Mouse (Mus musculus): Measurements from ENCODE around the gene Foxo4. TPM values are rescaled to one million over a fixed set of nuclear protein-coding genes. Genes with fewer than 3 reads are reported as not detected.

Gene Foxo4
- total and polyA plus RNA-seq, 3 experiments: 25.6 to 42.5 (median 32.9) TPM

- DNase-seq: no peak
Observed at GRCm38 (mm10) chrX:101290111-101290510, 35.8 kb downstream of the Foxo4 start.

- DNase-seq: peak; percentile 24
Observed at GRCm38 (mm10) chrX:101299055-101299454, 44.7 kb downstream of the Foxo4 start, which contains the start of gene Nlgn3. TSS of gene Nlgn3 (plus strand) at chrX:101299168.

GRCm38 (mm10) chrX:101299473-101300426 is 45.4 kb downstream of the Foxo4 start:
- DNase-seq: no peak

- no peak for DNase-seq
Observed at GRCm38 (mm10) chrX:101300427-101301030, 46.2 kb downstream of the Foxo4 start.

- no peak for DNase-seq
Observed at GRCm38 (mm10) chrX:101301654-101302053, 47.3 kb downstream of the Foxo4 start.

GRCm38 (mm10) chrX:101304646-101305045 is 50.3 kb downstream of the Foxo4 start:
- DNase-seq: no peak

- DNase-seq: no peak
Observed at GRCm38 (mm10) chrX:101309299-101309698, 55.0 kb downstream of the Foxo4 start.

Other genes starting within 250 kb of the Foxo4 start
- under 1 TPM; 0.10 to 0.12 TPM for gene Tex11, start 194.9 kb upstream of the Foxo4 start, total RNA-seq (2021)
- gene Tex11, start 194.9 kb upstream of the Foxo4 start, polyA plus RNA-seq (2012; rRNA removed): not detected in 2 replicates
- gene Slc7a3, start 168.5 kb upstream of the Foxo4 start, total RNA-seq (2021): under 1 TPM; 0.55 to 0.95 TPM
- gene Slc7a3, start 168.5 kb upstream of the Foxo4 start, polyA plus RNA-seq (2012; rRNA removed): 1.0 and 1.8 TPM in 2 replicates
- gene Snx12, start 32.0 kb upstream of the Foxo4 start, total RNA-seq (2021): 10 to 100 TPM; 58.8 to 58.9 TPM
- 18.0 and 18.3 TPM in 2 replicates for gene Snx12, start 32.0 kb upstream of the Foxo4 start, polyA plus RNA-seq (2012; rRNA removed)
- not detected for gene Gm614, start 9.5 kb downstream of the Foxo4 start, total RNA-seq (2021)
- not detected in 2 replicates for gene Gm614, start 9.5 kb downstream of the Foxo4 start, polyA plus RNA-seq (2012; rRNA removed)
- 1 to 10 TPM; 5.9 to 8.4 TPM for gene Il2rg, start 13.7 kb downstream of the Foxo4 start, total RNA-seq (2021)
- gene Il2rg, start 13.7 kb downstream of the Foxo4 start, polyA plus RNA-seq (2012; rRNA removed): 3.7 TPM in 2 replicates
- not detected for gene Gm20489, start 14.5 kb downstream of the Foxo4 start, total RNA-seq (2021)
- not detected in 2 replicates for gene Gm20489, start 14.5 kb downstream of the Foxo4 start, polyA plus RNA-seq (2012; rRNA removed)
- 10 to 100 TPM; 30.2 to 36.4 TPM for gene Med12, start 19.5 kb downstream of the Foxo4 start, total RNA-seq (2021)
- gene Med12, start 19.5 kb downstream of the Foxo4 start, polyA plus RNA-seq (2012; rRNA removed): 132 and 157 TPM in 2 replicates
- gene Nlgn3, start 44.6 kb downstream of the Foxo4 start, total RNA-seq (2021): 10 to 100 TPM in 1 of 2 experiments, 1 to 10 TPM in 1; 5.2 to 28.2 TPM
- 2.8 and 3.9 TPM in 2 replicates for gene Nlgn3, start 44.6 kb downstream of the Foxo4 start, polyA plus RNA-seq (2012; rRNA removed)
- 1 to 10 TPM in 1 of 2 experiments, not detected in 1; 2.7 TPM for gene Gjb1, start 121.8 kb downstream of the Foxo4 start, total RNA-seq (2021)
- gene Gjb1, start 121.8 kb downstream of the Foxo4 start, polyA plus RNA-seq (2012; rRNA removed): 0.11 and 0.84 TPM in 2 replicates
- 10 to 100 TPM; 60.1 to 60.8 TPM for gene Zmym3, start 166.3 kb downstream of the Foxo4 start, total RNA-seq (2021)
- 56.8 and 65.1 TPM in 2 replicates for gene Zmym3, start 166.3 kb downstream of the Foxo4 start, polyA plus RNA-seq (2012; rRNA removed)
- 100 to 1,000 TPM; 208 to 263 TPM for gene Nono, start 174.8 kb downstream of the Foxo4 start, total RNA-seq (2021)
- 31.1 and 46.6 TPM in 2 replicates for gene Nono, start 174.8 kb downstream of the Foxo4 start, polyA plus RNA-seq (2012; rRNA removed)
- gene Itgb1bp2, start 194.6 kb downstream of the Foxo4 start, total RNA-seq (2021): under 1 TPM; 0.43 to 0.73 TPM
- 0.10 TPM in 1 of 2 replicates, not detected in the other for gene Itgb1bp2, start 194.6 kb downstream of the Foxo4 start, polyA plus RNA-seq (2012; rRNA removed)